Mouse (Mus musculus) CH12.LX (cell line): Measurements from ENCODE around the gene Aup1. TPM values are rescaled to one million over a fixed set of nuclear protein-coding genes. Genes with fewer than 3 reads are reported as not detected.
A peak's percentile ranks its signal among the peaks of the same experiment; 100 is the strongest.

Experiments used
- DNase-seq: peaks from one replicate; pipeline ENCODE4 v3.0.0-alpha.2; 2013; ENCODE audit errors: extremely low read depth
- H3K27ac ChIP-seq: 2 replicates; pipeline ENCODE4 v1.5.1; 2012; ENCODE audit warnings: low read depth, mild to moderate bottlenecking, control low read depth, moderate library complexity; ENCODE audit not compliant: insufficient read depth
- H3K27me3 ChIP-seq: replicated peaks from 2 replicates; pipeline ENCODE3; 2012; ENCODE audit warnings: inconsistent platforms
- H3K36me3 ChIP-seq, 2 experiments: replicated peaks in 1 of 2; 2 replicates each; pipeline versions ENCODE3 to v1.6.1; 2012; ENCODE audit warnings: inconsistent platforms in 1 of 2, low read length in 1 of 2, mild to moderate bottlenecking in 1 of 2, mixed read lengths in 1 of 2, moderate library complexity in 1 of 2; ENCODE audit not compliant: control insufficient read depth in 1 of 2, insufficient read depth in 1 of 2
- H3K4me1 ChIP-seq, 2 experiments: 2 replicates each; pipeline ENCODE4 v1.6.1; 2012; ENCODE audit warnings: inconsistent platforms in 1 of 2, moderate library complexity in 1 of 2; ENCODE audit not compliant: insufficient read depth in 2 of 2, control insufficient read depth in 1 of 2
- H3K4me2 ChIP-seq: 2 replicates; pipeline ENCODE4 v1.6.1; 2012; ENCODE audit warnings: low read depth, mild to moderate bottlenecking, control low read depth; ENCODE audit not compliant: poor library complexity, insufficient read depth, severe bottlenecking
- H3K4me3 ChIP-seq, 3 experiments: fragments of 150-350 bp in 1 of 3; sonication (generic) in 1 of 3; replicated peaks in 1 of 3; 2 replicates each; pipeline versions ENCODE3 to v1.5.1; 2011 to 2012; ENCODE audit warnings: low read depth in 2 of 3, low read length in 2 of 3, mild to moderate bottlenecking in 2 of 3, moderate library complexity in 2 of 3, control low read depth in 1 of 3, improper control_type of control experiment in 1 of 3, inconsistent platforms in 1 of 3, mixed read lengths in 1 of 3; ENCODE audit not compliant: poor library complexity in 1 of 3
- H3K79me2 ChIP-seq: replicated peaks from 2 replicates; pipeline ENCODE4 v1.6.1; 2012; ENCODE audit warnings: mild to moderate bottlenecking, moderate library complexity; ENCODE audit not compliant: control insufficient read depth, poor library complexity, insufficient read depth, severe bottlenecking; ENCODE audit errors: extremely low read depth
- H3K9ac ChIP-seq: 2 replicates; pipeline ENCODE4 v1.6.1; 2012; ENCODE audit warnings: low read depth, mild to moderate bottlenecking, control low read depth, moderate library complexity; ENCODE audit not compliant: insufficient read depth
- H3K9me3 ChIP-seq: replicated peaks from 2 replicates; pipeline ENCODE3; 2012; ENCODE audit warnings: low read length, inconsistent platforms, mixed read lengths
- CHD1 ChIP-seq: IDR thresholded peaks from 2 replicates; pipeline ENCODE4 v1.6.1; 2012; ENCODE audit warnings: low read depth, low read length, improper control_type of control experiment, inconsistent platforms
- CHD2 ChIP-seq: IDR thresholded peaks from 2 replicates; pipeline ENCODE4 v1.6.1; 2011; ENCODE audit warnings: low read length, improper control_type of control experiment
- CTCF ChIP-seq, 2 experiments: IDR thresholded peaks in 1 of 2; conservative IDR thresholded peaks in 1 of 2; 2 replicates each; pipeline ENCODE4 v1.5.1; 2011 to 2012; ENCODE audit warnings: low read depth in 2 of 2, low read length in 2 of 2, improper control_type of control experiment in 1 of 2, inconsistent platforms in 1 of 2, mild to moderate bottlenecking in 1 of 2, moderate library complexity in 1 of 2
- E2F4 ChIP-seq: IDR thresholded peaks from 2 replicates; pipeline ENCODE4 v1.6.1; 2011; ENCODE audit warnings: low read depth, low read length, improper control_type of control experiment; ENCODE audit not compliant: insufficient replicate concordance
- ELF1 ChIP-seq: IDR thresholded peaks from 2 replicates; pipeline ENCODE4 v1.6.1; 2014; ENCODE audit warnings: low read depth, mild to moderate bottlenecking, inconsistent platforms, low read length, improper control_type of control experiment
- ETS1 ChIP-seq: conservative IDR thresholded peaks from 2 replicates; pipeline ENCODE4 v1.6.1; 2012; ENCODE audit warnings: low read depth, mild to moderate bottlenecking, inconsistent platforms, low read length, improper control_type of control experiment, moderate library complexity
- GABPA ChIP-seq: IDR thresholded peaks from 2 replicates; pipeline ENCODE4 v1.6.1; 2012; ENCODE audit warnings: low read depth, low read length, improper control_type of control experiment, inconsistent platforms; ENCODE audit not compliant: insufficient replicate concordance
- JUND ChIP-seq: conservative IDR thresholded peaks from 2 replicates; pipeline ENCODE4 v1.6.1; 2011; ENCODE audit warnings: low read depth, low read length, improper control_type of control experiment
- KAT2A ChIP-seq: IDR thresholded peaks from 2 replicates; pipeline ENCODE4 v1.6.1; 2012; ENCODE audit warnings: low read length, improper control_type of control experiment, inconsistent platforms; ENCODE audit not compliant: insufficient replicate concordance
- MAFK ChIP-seq: IDR thresholded peaks from 2 replicates; pipeline ENCODE4 v1.6.1; 2011; ENCODE audit warnings: low read length, improper control_type of control experiment; ENCODE audit not compliant: insufficient replicate concordance
- MAZ ChIP-seq: IDR thresholded peaks from 2 replicates; pipeline ENCODE4 v1.6.1; 2012; ENCODE audit warnings: low read depth, mild to moderate bottlenecking, inconsistent platforms, low read length, improper control_type of control experiment, moderate library complexity
- MEF2A ChIP-seq: IDR thresholded peaks from 2 replicates; pipeline ENCODE4 v1.6.1; 2014; ENCODE audit warnings: low read depth, mild to moderate bottlenecking, inconsistent platforms, low read length, improper control_type of control experiment, borderline replicate concordance
- MXI1 ChIP-seq: IDR thresholded peaks from 2 replicates; pipeline ENCODE4 v1.6.1; 2011; ENCODE audit warnings: mild to moderate bottlenecking, low read depth, low read length, improper control_type of control experiment
- MYC ChIP-seq: IDR thresholded peaks from 2 replicates; pipeline ENCODE4 v1.6.1; 2011; ENCODE audit warnings: low read depth, mild to moderate bottlenecking, improper control_type of control experiment, low read length
- NELFE ChIP-seq: IDR thresholded peaks from 2 replicates; pipeline ENCODE4 v1.6.1; 2011; ENCODE audit warnings: low read depth, low read length, improper control_type of control experiment
- PAX5 ChIP-seq: IDR thresholded peaks from 2 replicates; pipeline ENCODE4 v1.6.1; 2012; ENCODE audit warnings: low read length, inconsistent platforms, mixed read lengths
- POLR2AphosphoS2 ChIP-seq: IDR thresholded peaks from 2 replicates; pipeline ENCODE4 v1.6.1; 2011; ENCODE audit warnings: low read depth, low read length, improper control_type of control experiment
- RAD21 ChIP-seq: IDR thresholded peaks from 2 replicates; pipeline ENCODE4 v1.6.1; 2011; ENCODE audit warnings: low read depth, mild to moderate bottlenecking, low read length, improper control_type of control experiment, moderate library complexity
- RCOR1 ChIP-seq: conservative IDR thresholded peaks from 2 replicates; pipeline ENCODE4 v1.6.1; 2012; ENCODE audit warnings: low read depth, mild to moderate bottlenecking, inconsistent platforms, low read length, improper control_type of control experiment
- SMC3 ChIP-seq: IDR thresholded peaks from 2 replicates; pipeline ENCODE4 v1.6.1; 2011; ENCODE audit warnings: low read depth, low read length, improper control_type of control experiment
- TBP ChIP-seq: conservative IDR thresholded peaks from 2 replicates; pipeline ENCODE4 v1.6.1; 2011; ENCODE audit warnings: low read depth, low read length, improper control_type of control experiment
- TCF12 ChIP-seq: IDR thresholded peaks from 2 replicates; pipeline ENCODE4 v1.6.1; 2014; ENCODE audit warnings: low read depth, mild to moderate bottlenecking, inconsistent platforms, low read length, improper control_type of control experiment
- USF1 ChIP-seq: IDR thresholded peaks from 2 replicates; pipeline ENCODE4 v1.6.1; 2014; ENCODE audit warnings: low read depth, mild to moderate bottlenecking, inconsistent platforms, low read length, improper control_type of control experiment
- ZMIZ1 ChIP-seq: IDR thresholded peaks from 2 replicates; pipeline ENCODE4 v1.6.1; 2012; ENCODE audit warnings: low read depth, mild to moderate bottlenecking, inconsistent platforms, low read length, improper control_type of control experiment
- dilution Hi-C: fragments of 300-500 bp; cut with MboI; formaldehyde crosslinking; loops from 2 replicates; pipeline ENCODE4 v1.14.3; 2020; ENCODE audit warnings: low sequenced_read_pairs; ENCODE audit not compliant: extremely low pct_unique_long_range_greater_than_20kb, extremely low pct_ligation_motif_present
- in situ Hi-C: fragments of 300-500 bp; cut with MboI; formaldehyde crosslinking; loops from 3 replicates; pipeline ENCODE4 v1.14.3; 2019; ENCODE audit warnings: low sequenced_read_pairs, low pct_ligation_motif_present, low pct_unique_long_range_greater_than_20kb, mixed read lengths
- polyA plus RNA-seq: library from polyadenylated mRNA; unstranded; fragments of >175 nt; gene quantifications from 2 replicates; pipeline ENCODE4 v1.2.1, GENCODE M21; 2012; ENCODE audit warnings: low read depth; ENCODE audit not compliant: insufficient read length
- total RNA-seq, 2 experiments: library from RNA; depleted of rRNA; stranded (reverse); fragments of 300-350 nt in 1 of 2; fragments of >200 nt in 1 of 2; gene quantifications; 2 replicates each; pipeline ENCODE4 v1.2.3; 2012 to 2014

Gene Aup1
- total and polyA plus RNA-seq, 3 experiments = 119 to 324 (median 240) TPM

DNA sequence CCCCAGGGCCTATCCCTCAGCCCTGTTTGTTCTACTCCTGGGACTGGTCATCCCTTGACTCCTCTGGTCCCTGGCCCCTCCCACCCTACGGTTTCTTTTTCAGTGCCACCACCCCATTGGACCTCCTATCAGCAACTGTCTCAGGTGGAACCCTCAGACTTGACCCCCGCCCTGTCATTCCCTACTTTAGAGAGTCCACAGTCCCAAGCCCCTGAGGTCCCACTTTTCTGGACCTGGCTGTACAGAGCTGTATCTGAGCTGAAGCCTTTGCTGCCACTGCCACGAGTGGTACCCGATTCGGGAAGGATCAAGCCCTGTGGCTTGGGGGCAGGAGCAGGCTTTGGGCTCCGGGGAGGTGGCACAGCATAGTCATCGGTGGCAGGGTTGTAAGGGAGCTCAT, 23.2 kb upstream of the Aup1 start:
- H3K9me3 ChIP-seq = no peaks in the 10 kb centered on the region
- dilution Hi-C loops (no loop called here), in situ Hi-C loops (no loop called here)
- H3K36me3 ChIP-seq = peaks cover 13 to 35% of the 10 kb centered on the region in 2 experiments
- H3K4me1 ChIP-seq = peaks cover 18 to 62% of the 10 kb centered on the region in 2 experiments
- H3K27ac ChIP-seq = no peak overlapping the region
- peaks cover 3% of the 10 kb centered on the region for H3K79me2 ChIP-seq
- TF ChIP-seq CHD1 (no peak), NELFE (no peak), MYC (no peak)
- no peak overlapping the region for H3K9ac ChIP-seq
- no peak overlapping the region for H3K4me2 ChIP-seq
- peaks cover 8% of the 10 kb centered on the region for H3K27me3 ChIP-seq
- no peak for DNase-seq
- H3K4me3 ChIP-seq = no peak overlapping the region

DNA sequence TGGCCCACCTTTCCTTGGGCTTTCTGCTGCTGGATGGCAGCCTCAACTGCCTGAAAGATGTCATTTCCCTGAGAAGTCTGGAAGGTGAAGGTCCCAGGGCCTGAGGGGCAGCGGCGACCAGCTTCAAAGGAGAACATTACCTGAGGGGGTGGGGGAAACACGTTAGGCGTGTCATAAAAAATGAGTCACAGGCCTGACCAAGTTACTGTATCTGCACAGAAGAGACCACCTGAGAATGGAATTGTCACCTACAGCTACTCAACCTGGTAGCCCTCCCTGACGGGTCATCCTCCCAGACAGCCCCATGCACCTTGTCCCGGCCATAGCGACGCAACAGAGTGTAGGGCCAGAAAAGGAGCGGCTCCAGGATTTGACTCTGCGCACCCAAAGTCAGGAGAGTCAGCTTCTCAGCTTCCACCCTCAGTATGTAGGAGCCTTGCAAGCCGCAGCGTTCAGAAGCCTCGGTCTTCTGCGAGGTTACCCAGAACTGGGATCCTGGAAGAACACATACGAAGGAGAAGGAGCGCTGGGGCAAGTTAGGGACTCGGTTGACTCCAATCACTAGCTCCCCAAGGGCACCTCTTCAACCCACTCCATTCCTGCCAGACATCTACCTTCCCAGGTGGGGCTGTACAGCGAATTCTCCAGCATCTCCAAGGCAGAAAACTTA, 22.3 kb upstream of the Aup1 start:
- H3K4me3 ChIP-seq = peak overlapping the region; percentile 64 to 90 (median 80)
- dilution Hi-C loops = no loop called here
- peak overlapping the region; percentile 77 for H3K4me2 ChIP-seq
- H3K36me3 ChIP-seq = peaks cover 13 to 35% of the 10 kb centered on the region in 2 experiments
- in situ Hi-C loops = no loop called here
- TF ChIP-seq MEF2A = no peak
- TF ChIP-seq MAFK = no peak
- TF ChIP-seq GABPA = no peak
- TF ChIP-seq ZMIZ1 = no peak
- no peak for TF ChIP-seq KAT2A
- TF ChIP-seq, all 38 proteins: peak for 0
- peaks cover 18 to 59% of the 10 kb centered on the region in 2 experiments for H3K4me1 ChIP-seq
- peaks cover 3% of the 10 kb centered on the region for H3K79me2 ChIP-seq
- peaks cover 8% of the 10 kb centered on the region for H3K27me3 ChIP-seq
- H3K27ac ChIP-seq = no peak overlapping the region
- no peaks in the 10 kb centered on the region for H3K9me3 ChIP-seq
- peak overlapping the region; percentile 74; the same call in 1 of the 2 replicates for H3K9ac ChIP-seq
- DNase-seq = no peak

DNA sequence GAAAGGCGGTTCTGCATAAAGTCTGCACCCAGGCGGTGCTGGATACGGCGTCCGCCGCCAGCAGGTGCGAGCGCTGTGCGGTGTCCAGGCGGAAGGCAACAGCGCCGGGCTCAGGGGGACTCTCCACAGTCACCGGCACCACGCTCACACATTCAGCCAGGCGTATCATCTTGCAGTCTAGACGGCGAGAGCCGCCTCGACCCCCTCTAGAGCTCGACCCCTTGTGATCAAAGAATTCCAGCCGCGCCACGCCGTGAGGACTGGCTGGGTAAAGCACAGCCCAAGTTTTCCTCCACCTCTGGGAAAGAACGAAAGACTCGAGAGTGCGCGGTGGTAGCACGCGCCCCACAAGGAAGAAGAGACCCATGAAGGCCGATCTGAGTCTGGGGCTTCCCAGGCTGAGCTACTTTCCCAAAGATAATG, 21.5 kb upstream of the Aup1 start:
- Histone ChIP-seq H3K36me3 (peaks cover 13 to 35% of the 10 kb centered on the region in 2 experiments), H3K79me2 (peaks cover 3% of the 10 kb centered on the region), H3K27me3 (peaks cover 8% of the 10 kb centered on the region), H3K9ac (peak overlapping the region; percentile 74), H3K4me2 (peak overlapping the region; percentile 77), H3K4me3 (peak overlapping the region; percentile 64 to 90 (median 80)), H3K9me3 (no peaks in the 10 kb centered on the region), H3K27ac (no peak overlapping the region), H3K4me1 (peaks cover 12 to 53% of the 10 kb centered on the region in 2 experiments)
- DNase-seq = no peak
- dilution Hi-C loops = no loop called here
- in situ Hi-C loops = no loop called here
- no peak for TF ChIP-seq PAX5
- no peak for TF ChIP-seq ELF1
- no peak for TF ChIP-seq USF1
- no peak for TF ChIP-seq MEF2A
- TF ChIP-seq ETS1 = 0 out of 2 replicates have a peak, but pooled peaks have one; percentile 8
- no peak for TF ChIP-seq MAZ
- TF ChIP-seq TBP = no peak
- no peak for TF ChIP-seq RCOR1
- no peak for TF ChIP-seq CHD2
- TF ChIP-seq E2F4 = no peak
- TF ChIP-seq CTCF (conservative IDR thresholded peaks at IDR 0.05 in 1 of 2, IDR thresholded peaks at IDR 0.05 in 1 of 2; ENCODE audit: low read depth in 2 of 2, low read length in 2 of 2) = peak in 1 of 2 experiments; percentile 12; a peak in 1 of 4 replicates
- TF ChIP-seq POLR2AphosphoS2 = no peak
- TF ChIP-seq TCF12 = no peak
- TF ChIP-seq JUND = no peak
- no peak for TF ChIP-seq MYC
- no peak for TF ChIP-seq SMC3
- peak; percentile 5; the same call in 1 of the 2 replicates for TF ChIP-seq RAD21
- no peak for TF ChIP-seq MAFK
- 0 out of 2 replicates have a peak, but pooled peaks have one; percentile 41 for TF ChIP-seq MXI1
